Mouse (Mus musculus) inflammation-experienced regulatory T-cells, adult 16 weeks (primary cell): ENCODE data around the gene Cd24a. TPM values are rescaled to one million over a fixed set of nuclear protein-coding genes. Genes with fewer than 3 reads are reported as not detected.

ENCODE experiments used
- polyA plus RNA-seq: library from polyadenylated mRNA; unstranded; fragments of 100-300 nt; shearing (Covaris generic); gene quantifications from one replicate; pipeline ENCODE4 v1.2.1, GENCODE M21; 2017

Cd24a gene
- polyA plus RNA-seq, result 3.7 TPM

GRCm38 (mm10) chr10:43577997-43578331 is at the start of gene Cd24a:
Gene Cd24a, plus strand, starts transcription at chr10:43578284.

GRCm38 (mm10) chr10:43540442-43541152 is 37.5 kb upstream of the Cd24a start, which contains the start of gene 1700021F05Rik:
Gene 1700021F05Rik, minus strand, starts transcription at chr10:43540994.

Other genes with a start within 250 kb of the Cd24a start
- gene Bend3, start 99.5 kb upstream of the Cd24a start, polyA plus RNA-seq, result 1.4 TPM
- 54.9 TPM for gene Gm9803, start 54.2 kb upstream of the Cd24a start, polyA plus RNA-seq
- gene 1700021F05Rik, start 37.3 kb upstream of the Cd24a start, polyA plus RNA-seq, result 31.9 TPM